Mouse (Mus musculus) adrenal gland, adult (tissue): ENCODE measurements at regions not wholly inside any gene's neighbourhood (a gene's known extent, or its start where the extent isn't known, plus 50 kb on each side); places are given as distances from the start of the nearest gene placed in this dataset.
"Not testable (repeated sequence)": the region's sequence is repeated elsewhere in the genome, so short reads cannot be mapped to it uniquely, and the experiment has no call there.

Source experiments
- DNase-seq, 2 experiments: peaks; one replicate each; pipeline ENCODE4 v3.0.0; 2022 to 2023; ENCODE audit warnings: low spot score in 1 of 2; ENCODE audit not compliant: inconsistent age in 2 of 2

DNA sequence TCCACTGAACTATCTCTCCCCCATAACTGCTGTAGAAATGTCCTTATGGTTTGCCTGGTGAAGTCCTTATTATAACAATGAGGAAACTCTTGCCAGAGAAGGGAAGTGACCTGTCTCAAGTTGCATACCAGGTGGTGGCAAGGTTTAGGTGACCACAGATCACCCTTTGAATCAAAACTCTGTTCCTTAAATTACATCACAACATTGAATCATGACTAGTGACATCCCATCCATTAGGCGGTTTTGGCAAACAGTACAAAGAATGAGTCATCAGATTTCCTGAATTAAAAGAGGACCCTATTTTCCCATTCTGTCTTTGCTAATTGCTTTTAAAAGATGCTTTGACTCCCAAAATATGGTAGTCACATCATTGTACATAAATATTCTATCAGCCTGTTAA, 168.5 kb upstream of the Pgr start:
- DNase-seq: peak in 1 of 2 experiments; percentile 85

GRCm38 (mm10) chr9:8733485-8733884, 166.1 kb upstream of the Pgr start:
- peak in 1 of 2 experiments; percentile 70 for DNase-seq

DNA sequence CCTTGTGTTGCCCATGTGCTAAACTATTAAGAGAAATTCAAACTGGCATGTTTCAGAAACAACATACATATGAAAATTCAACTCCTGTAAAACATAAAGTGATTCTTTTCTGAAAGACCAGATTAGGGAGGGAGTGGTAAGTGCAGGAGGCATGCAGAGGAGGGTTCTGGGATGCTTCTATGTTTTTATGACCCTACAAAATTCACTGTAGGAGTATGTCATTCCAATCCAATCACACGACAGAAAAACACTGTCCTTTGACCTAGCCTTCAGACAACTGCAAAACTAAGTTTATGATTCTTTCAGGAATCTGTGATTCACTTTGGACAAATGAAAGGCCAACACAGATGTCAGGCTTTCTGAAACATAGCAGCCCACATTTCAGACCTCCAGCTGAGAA, 159.4 kb upstream of the Pgr start:
- DNase-seq: peak in 1 of 2 experiments; percentile 29

- DNase-seq: no peak
These were observed 149.8 kb upstream of the Pgr start for GRCm38 (mm10) chr9:8749878-8750277.

- peak; percentile 29 to 82 for DNase-seq
These were observed 138.8 kb upstream of the Pgr start for GRCm38 (mm10) chr9:8760876-8761275.

DNA sequence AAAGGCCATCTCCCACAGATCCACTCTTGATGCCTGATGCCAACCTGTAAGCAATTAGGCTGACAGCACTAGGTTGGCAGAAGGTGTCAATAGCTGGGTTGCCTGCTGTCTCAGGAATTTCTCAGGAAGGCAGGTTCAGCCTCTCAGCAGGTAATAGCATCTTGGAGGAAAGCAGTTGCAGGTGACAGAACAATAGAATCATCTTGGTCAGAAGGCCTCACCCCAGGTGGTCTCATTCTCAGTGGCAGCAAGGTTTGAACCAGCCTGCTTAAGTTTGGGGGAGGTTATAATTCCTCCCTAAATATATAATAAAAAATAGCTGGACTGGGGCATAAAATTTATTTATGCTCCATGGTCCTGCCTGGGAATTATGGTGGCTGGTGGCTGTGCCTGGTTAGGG, 130.2 kb upstream of the Pgr start:
- DNase-seq: not testable (repeated sequence)

- DNase-seq: no peak
These were observed 129.6 kb upstream of the Pgr start for GRCm38 (mm10) chr9:8769996-8770395.

DNA sequence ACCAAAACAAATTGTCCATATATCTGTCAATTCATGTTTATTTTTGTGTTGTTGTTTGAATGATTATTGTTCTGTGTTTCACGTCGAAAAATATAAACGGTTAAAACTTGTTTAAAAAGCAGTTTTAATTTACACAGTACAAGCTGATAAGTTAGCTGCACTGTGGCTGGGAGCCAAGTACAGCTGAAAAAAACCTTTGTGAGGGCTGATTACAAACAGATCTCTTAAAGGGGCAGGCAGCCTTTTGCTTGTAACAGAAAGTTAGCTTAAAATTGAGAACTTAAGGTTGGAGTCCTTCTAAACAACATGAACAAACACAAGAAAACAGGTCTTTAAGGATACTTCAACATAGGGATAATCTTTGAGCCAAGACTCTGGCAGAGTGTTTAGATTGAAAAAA, 118.3 kb upstream of the Pgr start:
- DNase-seq: not testable (repeated sequence)

DNA sequence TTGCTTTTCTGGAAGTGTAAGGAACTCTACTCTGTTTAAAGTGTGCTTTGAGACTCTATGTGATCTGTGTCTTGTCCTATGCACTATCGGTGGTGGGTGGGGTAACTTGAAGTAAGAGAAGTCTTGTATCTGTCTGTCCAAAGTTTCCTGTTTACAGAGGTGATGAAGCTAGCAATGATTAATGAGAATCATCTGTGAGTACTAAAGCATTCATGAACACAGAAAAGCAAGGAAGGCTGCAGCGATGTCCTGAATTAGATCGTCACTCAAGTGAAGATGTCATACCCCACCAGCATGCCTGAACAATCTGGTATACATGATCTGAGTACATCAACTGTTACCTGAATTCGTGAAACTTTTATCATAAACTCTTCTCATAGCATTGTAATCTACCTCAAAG, 85.4 kb upstream of the Pgr start:
- DNase-seq: no peak

DNA sequence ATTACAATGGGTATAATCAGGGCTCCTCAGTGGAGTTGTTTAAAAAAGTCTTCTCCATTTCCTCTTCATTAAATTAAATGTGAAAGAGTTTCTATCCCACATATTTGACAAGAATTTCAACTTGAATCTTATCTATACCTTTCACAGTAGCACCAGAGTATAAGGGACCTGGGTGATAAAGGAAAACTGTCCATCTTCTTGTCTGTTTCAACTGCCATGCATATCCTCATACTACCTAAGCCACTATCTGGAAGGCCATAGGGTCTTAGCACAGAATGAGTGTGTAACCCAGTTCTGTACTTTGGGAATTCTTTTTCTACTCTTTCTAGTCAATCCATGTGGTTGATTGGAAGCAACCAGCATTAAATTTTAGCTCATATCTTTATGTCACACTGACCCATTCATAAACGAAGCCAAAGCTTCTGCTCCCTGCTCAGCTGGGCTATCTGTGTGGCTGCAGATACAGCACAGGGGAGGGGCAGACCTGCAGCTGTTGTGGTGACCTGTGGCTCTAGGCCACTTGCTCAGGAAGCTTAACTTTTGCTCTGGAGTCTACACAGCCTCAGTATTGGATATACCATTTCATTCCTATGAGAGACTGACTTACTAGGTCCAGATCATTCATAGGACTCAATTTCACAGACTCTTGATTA, 75.8 kb upstream of the Pgr start:
- no peak for DNase-seq

- DNase-seq: no peak
These were observed 67.5 kb upstream of the Pgr start for GRCm38 (mm10) chr9:8832150-8832549.

GRCm38 (mm10) chr9:8837073-8837472, 62.6 kb upstream of the Pgr start:
- DNase-seq: no peak

DNA sequence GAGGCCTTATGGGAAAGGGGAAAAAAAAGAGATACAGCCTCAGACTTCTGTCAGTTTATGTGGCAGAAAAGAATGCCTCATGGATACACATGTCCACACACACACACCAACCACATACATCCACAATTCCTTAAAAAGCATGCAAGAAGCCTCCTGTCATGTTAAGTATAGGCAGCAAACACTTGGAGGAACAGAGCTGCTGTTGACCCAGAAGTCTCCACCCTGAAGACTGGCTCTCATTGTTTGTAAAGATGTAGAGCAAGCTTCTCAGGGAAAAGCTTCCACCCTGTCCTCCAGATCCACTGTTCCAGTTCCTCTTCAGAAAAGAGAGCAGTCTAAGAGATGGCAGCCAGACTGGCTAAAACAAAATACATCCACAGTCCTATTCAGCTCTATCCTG, 61.3 kb upstream of the Pgr start:
- DNase-seq: no peak

DNA sequence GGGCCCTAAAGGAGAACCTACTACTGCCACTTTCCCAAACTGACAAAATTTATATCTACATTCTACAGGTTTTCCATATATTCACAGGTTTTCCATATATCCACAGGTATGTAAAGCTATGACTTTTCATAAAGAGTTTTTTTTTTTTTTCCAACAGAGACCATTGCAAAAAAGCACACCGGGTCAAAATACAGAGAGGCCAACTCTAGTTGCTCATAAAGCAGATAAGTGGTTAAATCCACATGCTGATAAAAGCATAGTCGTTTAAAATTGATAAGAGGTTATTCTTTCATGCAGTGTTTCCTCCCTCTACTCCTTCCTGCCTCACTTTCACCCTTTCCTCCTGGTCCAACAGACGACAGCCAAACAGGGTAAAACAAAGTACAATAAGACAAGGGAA, 60.7 kb upstream of the Pgr start:
- no peak for DNase-seq
